Mouse (Mus musculus) olfactory bulb, adult 2 months (tissue): ENCODE measurements around the gene Ccnd2. TPM values are rescaled to one million over a fixed set of nuclear protein-coding genes. Genes with fewer than 3 reads are reported as not detected.

Experiments used
- H3K27ac ChIP-seq: fragments of 200-500 bp; 2 replicates; pipeline ENCODE4 v1.5.1; 2012; ENCODE audit warnings: low read depth, low read length; ENCODE audit not compliant: insufficient read depth
- H3K4me1 ChIP-seq: fragments of 200-500 bp; 2 replicates; pipeline ENCODE4 v1.6.1; 2012; ENCODE audit warnings: low read length; ENCODE audit not compliant: control insufficient read depth, insufficient read depth
- H3K4me3 ChIP-seq: fragments of 200-500 bp; 2 replicates; pipeline ENCODE4 v1.5.1; 2012; ENCODE audit warnings: mild to moderate bottlenecking, low read depth, low read length, moderate library complexity; ENCODE audit not compliant: insufficient read depth
- CTCF ChIP-seq: fragments of 200-500 bp; IDR thresholded peaks from 2 replicates; pipeline ENCODE4 v1.5.1; 2012; ENCODE audit warnings: low read depth, mild to moderate bottlenecking, low read length, moderate library complexity; ENCODE audit not compliant: insufficient read depth
- POLR2A ChIP-seq: fragments of 200-500 bp; IDR thresholded peaks from 2 replicates; pipeline ENCODE4 v1.6.1; 2012; ENCODE audit warnings: mild to moderate bottlenecking, low read depth, low read length, moderate library complexity; ENCODE audit not compliant: insufficient read depth
- WGBS: fragments of 180-500 bp; shearing (Covaris S2); methylation state at CpG from one replicate; pipeline ENCODE4 v1.1.7; 2018; 5-methylcytosine and 5-hydroxymethylcytosine counted together
- polyA plus RNA-seq: library from polyadenylated mRNA; stranded (reverse); fragments of >200 nt; gene quantifications from 2 replicates; pipeline ENCODE4 v1.2.4, GENCODE M21; 2012; ENCODE audit warnings: low replicate concordance; ENCODE audit not compliant: missing spikeins, insufficient read depth, insufficient read length

Gene Ccnd2
- polyA plus RNA-seq, 1 experiment, result 47.9 TPM

DNA sequence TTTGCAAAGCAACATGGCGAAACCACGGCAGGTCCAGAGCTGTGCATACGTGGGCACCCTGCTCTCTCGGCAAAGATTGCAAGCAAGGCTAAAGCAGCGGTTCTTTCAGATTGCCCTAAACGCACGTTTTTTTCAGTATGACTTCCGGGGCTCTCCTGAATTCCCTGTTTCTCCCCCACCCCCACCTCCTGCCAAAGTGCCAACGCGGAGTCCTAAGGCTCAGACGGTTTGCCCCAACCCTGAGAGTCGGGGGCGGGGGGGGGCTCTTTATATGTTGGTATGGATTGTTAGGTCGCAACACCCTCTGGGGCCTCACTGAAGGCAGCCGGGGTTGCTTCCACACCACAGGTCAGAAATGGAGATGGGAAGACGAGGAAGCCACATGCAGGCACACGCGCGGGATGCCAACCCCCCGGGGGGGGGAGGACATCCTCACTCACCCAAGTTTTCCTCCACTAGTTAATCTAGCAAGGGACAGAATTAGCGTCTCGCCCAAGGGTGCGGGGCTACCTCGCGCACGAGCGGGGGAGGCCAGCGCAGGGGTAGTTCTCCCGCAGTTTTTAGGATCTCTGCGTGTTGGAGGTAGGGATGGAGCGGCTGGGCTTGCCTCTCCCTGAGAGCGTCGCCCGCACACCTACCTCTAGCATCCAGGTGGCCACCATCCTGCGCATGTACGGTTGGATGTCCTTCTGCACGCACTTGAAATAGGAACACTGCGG, 1.9 kb downstream of the Ccnd2 start:
- TF ChIP-seq CTCF (no peak), POLR2A (no peak)
- Histone ChIP-seq H3K4me1 (peaks cover 47% of the 10 kb centered on the region), H3K27ac (peak overlapping the region; percentile 28; the same call in 1 of the 2 replicates), H3K4me3 (peak overlapping the region; percentile 67)
- WGBS, result under 1% methylated on average over 38 of the region's 38 CpGs

DNA sequence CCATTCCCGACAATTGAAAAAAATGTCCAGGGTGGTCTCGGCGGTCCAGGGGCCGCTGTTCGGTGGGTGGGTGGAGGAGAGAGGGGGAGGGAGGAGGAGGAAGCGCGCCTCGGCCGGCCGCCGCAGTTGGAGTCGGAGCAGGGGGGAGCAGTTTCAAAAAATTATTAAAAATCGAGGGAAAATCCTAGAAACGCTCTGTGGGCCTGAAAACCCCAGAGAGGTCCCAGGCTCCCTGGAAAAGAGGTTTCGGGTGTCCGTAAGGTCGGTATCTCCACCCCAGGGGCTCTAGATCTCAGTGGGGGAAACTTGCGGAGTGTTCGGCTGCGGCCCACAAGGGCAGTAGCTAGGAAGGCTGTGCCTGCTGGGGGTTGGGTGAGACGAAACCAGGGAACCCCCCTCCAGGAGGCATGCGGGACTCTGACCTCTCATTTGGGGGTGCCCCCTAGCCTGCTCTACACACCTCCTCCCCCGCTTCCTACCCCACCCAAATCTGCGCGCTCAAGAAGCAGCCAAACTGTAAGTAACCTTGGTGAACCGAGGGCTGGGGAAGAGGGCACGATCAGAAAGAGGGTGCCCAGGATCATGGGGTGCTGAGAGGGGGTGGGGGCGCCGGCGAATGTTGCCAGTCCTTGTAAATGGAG, 2.6 kb downstream of the Ccnd2 start:
- H3K4me1 ChIP-seq, result peaks cover 41% of the 10 kb centered on the region
- 1% methylated on average over 30 of the region's 30 CpGs for WGBS
- H3K27ac ChIP-seq, result peak overlapping the region; percentile 28; the same call in 1 of the 2 replicates

DNA sequence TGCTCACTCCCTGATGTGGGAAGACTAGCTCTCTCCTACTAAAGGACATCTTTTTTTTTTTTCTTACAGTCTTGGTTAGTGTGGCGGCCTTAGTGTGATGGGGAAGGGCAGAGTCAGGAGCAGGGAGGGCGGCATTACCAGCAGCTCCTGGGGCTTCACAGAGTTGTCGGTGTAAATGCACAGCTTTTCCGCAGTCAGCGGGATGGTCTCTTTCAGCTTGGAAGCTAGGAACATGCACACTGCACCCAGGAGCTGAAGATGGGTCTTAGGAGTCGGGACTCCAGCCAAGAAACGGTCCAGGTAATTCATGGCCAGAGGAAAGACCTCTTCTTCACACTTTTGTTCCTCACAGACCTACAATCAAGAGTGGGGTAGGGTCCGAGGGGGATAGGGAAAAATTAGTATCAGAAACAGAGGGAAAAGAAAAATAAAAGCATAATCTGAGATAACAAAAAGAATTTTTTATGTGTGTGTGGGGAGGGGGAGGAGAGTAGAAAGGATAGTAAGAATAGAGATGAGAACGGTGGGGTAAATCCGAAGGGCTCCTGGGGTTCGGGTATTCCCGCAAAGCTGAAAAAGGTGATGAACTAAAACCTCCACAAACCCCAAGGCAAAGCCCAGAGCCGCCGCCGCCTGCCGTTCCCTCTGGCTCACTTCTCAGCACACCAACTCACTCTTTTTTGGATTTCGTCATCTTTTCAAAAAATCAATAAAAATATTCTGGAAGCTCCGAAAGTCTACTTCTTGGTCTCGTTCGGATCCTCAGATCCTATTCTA, 3.3 kb downstream of the Ccnd2 start:
- 20% methylated on average over 20 of the region's 20 CpGs for WGBS
- no peak for TF ChIP-seq POLR2A
- TF ChIP-seq CTCF, result no peak
- H3K4me1 ChIP-seq, result peaks cover 34% of the 10 kb centered on the region
- H3K27ac ChIP-seq, result no peak overlapping the region
- H3K4me3 ChIP-seq, result peak overlapping the region; percentile 67

More for the DNA sequence above, 2.6 kb downstream of the Ccnd2 start:
- TF ChIP-seq CTCF (no peak), POLR2A (no peak)
- H3K4me3 ChIP-seq, result peak overlapping the region; percentile 67

DNA sequence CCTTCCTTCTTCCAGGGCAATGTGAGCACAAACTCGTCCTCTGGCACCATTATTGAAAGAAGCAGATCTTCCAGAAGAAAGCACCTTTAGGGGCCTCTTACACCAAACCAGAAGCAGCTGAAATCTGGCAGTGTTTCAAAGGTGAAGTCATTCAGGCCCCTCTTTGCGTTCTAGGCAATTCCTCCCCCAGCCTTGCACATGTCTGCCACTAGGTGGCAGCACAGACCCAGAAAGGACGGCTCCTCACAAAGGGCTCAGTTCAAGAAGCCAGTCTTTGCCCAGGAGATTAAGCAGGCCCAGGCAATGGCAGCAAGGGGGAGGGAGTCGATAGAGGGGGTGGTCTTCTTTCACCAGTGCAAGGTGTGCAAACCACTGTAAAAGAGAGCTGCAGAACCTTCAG, 4.3 kb downstream of the Ccnd2 start:
- peaks cover 26% of the 10 kb centered on the region for H3K4me1 ChIP-seq
- TF ChIP-seq POLR2A (no peak), CTCF (peak; percentile 95)
- 0% methylated on average over 4 of the region's 4 CpGs for WGBS
- H3K27ac ChIP-seq, result no peak overlapping the region
- no peak overlapping the region for H3K4me3 ChIP-seq

DNA sequence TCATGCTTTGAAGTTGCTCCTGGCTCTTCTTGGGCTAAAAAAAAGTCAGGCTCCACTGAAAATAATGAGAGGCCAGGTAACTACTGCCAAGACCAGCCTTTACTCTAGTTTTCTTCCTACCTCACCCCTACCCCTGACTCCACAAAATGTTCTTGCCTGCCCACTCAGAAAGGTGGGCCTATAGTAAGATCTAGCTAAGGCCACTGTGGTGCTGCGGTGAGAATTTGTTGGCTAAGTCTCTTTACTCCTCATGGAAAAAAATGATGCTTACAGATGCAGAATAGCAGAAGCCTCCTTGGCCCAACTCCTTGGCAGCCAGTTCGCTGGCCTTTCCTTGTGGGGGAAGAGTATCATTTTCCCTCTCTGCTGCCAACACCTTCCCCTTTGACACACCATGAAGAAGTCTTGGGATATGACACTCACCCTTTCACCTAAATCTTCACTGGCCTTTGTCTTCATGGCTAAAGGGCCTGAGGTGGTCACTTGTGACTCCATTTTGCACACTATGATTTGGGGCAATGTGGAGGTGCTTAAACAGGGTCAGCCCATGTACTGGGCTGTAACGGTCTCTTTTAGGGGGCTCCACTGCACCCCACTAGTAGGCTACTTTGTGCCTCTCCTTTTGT, 5.6 kb downstream of the Ccnd2 start:
- H3K27ac ChIP-seq, result no peak overlapping the region
- H3K4me1 ChIP-seq, result peaks cover 18% of the 10 kb centered on the region
- WGBS, result 75% methylated on average over 3 of the region's 3 CpGs

DNA sequence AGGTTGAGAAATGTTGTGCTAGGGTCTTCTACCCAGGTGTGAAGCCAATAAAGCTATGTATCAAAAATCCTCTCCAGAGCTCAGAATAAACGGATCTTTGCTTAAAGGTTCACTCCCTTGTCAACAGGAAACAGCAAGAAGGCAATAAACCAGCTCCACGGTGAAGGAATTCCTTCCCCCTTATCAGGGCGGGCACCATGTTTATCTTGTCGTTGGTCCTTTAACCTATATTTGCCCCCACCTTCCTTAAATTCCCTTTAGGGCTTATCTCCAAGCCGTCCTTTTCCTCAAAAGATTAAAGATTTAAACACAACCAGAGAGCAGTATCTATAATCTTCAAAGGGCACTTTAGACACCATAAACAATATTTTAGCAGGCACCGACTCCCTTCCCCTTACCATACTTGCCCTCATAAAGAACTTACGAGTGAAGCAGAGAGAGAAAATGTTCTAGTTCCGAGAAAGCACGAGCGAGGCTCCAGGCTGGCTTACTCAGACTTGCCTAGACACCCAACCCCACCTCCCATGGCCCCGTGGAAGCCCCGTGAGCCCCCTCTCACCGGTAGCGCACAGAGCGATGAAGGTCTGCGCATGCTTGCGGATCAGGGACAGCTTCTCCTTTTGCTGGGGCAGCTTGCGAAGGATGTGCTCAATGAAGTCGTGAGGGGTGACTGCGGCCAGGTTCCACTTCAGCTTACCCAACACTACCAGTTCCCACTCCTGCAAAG, 6.4 kb downstream of the Ccnd2 start:
- TF ChIP-seq CTCF (no peak), POLR2A (no peak)
- 80% methylated on average over 20 of the region's 20 CpGs for WGBS
- Histone ChIP-seq H3K4me3 (no peak overlapping the region), H3K27ac (no peak overlapping the region), H3K4me1 (peaks cover 13% of the 10 kb centered on the region)

More for the DNA sequence above, 5.6 kb downstream of the Ccnd2 start:
- H3K4me3 ChIP-seq, result no peak overlapping the region
- TF ChIP-seq POLR2A, result no peak
- no peak for TF ChIP-seq CTCF

DNA sequence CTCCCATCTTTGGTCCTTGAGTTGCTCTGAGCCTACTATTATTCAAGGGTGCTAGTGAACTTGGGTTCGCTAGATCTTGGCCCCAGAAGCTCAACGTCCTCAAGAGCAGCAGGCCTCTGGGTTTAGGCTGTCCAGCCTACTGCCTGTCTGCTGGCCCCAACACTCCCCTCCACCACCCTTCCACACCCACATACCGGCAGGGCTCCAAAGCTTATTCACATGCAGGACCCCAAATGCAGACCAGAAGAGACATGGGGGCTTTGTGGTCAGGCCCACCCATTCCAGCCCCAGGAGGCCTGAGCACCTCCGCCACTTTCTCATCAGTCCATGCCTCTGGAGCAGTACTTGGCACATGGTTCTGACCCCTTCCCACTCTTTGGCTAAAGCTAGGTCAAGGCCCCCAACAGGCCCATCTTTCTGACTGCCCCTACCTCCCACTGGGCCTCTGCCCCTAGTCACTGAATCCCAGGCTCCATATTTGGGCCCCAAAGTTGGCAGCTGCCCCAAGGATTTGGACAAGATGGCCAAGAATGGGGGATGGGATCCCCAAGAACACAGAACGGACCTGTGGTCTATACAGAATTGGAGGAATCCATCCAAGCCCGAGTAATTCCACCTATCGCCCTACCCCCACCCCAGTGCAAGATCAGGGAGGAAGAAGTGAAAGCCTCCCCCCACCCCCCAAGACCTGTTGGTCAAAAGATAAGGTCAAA, 8.3 kb downstream of the Ccnd2 start:
- 71% methylated on average over 7 of the region's 7 CpGs for WGBS
- H3K27ac ChIP-seq, result no peak overlapping the region
- H3K4me3 ChIP-seq, result no peak overlapping the region
- TF ChIP-seq CTCF, result no peak
- TF ChIP-seq POLR2A, result no peak
- H3K4me1 ChIP-seq, result no peaks in the 10 kb centered on the region

DNA sequence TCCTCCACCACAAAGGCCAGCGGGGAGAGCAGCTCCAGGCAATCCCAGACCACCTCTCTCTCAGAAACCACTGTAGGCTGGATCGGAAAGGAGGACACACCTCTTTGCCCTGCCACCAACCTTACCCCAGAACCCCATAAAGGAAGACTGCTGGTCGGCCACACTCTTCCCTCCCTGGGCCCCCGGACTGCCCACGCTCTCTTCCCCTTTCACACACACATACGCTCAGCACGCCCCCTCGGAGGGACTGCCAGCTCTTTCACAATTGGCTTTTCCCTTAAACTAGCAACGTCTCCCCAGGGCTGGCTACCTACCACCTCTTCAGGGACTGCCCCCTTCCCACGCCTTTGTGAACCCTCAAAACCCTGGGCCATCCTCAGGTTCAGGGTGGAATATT, 8.9 kb downstream of the Ccnd2 start:
- no peak for TF ChIP-seq CTCF
- TF ChIP-seq POLR2A, result no peak
- no peak overlapping the region for H3K4me3 ChIP-seq
- no peaks in the 10 kb centered on the region for H3K4me1 ChIP-seq
- no peak overlapping the region for H3K27ac ChIP-seq
- WGBS, result 62% methylated on average over 10 of the region's 10 CpGs
